Mouse (Mus musculus): ENCODE results near the gene Olfr493.

The Olfr493 gene

GRCm38 (mm10) chr7:108346879-108347278 is at the start of gene Olfr493:
Olfr493 (minus strand) TSS chr7:108346979.
- DNase-seq = no peak

- DNase-seq = no peak
Measured at GRCm38 (mm10) chr7:108392867-108393266, 46.1 kb upstream of the Olfr493 start, which contains the start of gene Olfr495. Olfr495 (plus strand) TSS chr7:108393167.

- no peak for DNase-seq
Measured at GRCm38 (mm10) chr7:108365035-108365434, 18.3 kb upstream of the Olfr493 start, which contains the start of gene Olfr494. Olfr494 (plus strand) TSS chr7:108365335.

- no peak for DNase-seq
Measured at GRCm38 (mm10) chr7:108323574-108323973, 23.2 kb downstream of the Olfr493 start, which contains the start of gene Olfr492. Olfr492 (minus strand) TSS chr7:108323674.

GRCm38 (mm10) chr7:108313151-108313550 is 33.6 kb downstream of the Olfr493 start, which contains the start of gene Olfr491:
Olfr491 (plus strand) TSS chr7:108313451.
- DNase-seq = no peak
